Mouse (Mus musculus): Measurements from ENCODE around the gene Ccdc86.

- TF ChIP-seq CTCF (IDR thresholded peaks at IDR 0.05; ENCODE audit: control insufficient read depth, insufficient read depth, insufficient read length) (no peak), MAX (IDR thresholded peaks at IDR 0.05) (no peak)
Observed at GRCm38 (mm10) chr19:10914870-10915269, 34.2 kb downstream of the Ccdc86 start.

All from C2C12 (cell line).